Mouse (Mus musculus): ENCODE data around the gene Amz1.

- no peak for TF ChIP-seq EP300 (IDR thresholded peaks at IDR 0.05)
- TF ChIP-seq CTCF (IDR thresholded peaks at IDR 0.05), result no peak
These were observed 12.2 kb downstream of the Amz1 start for GRCm38 (mm10) chr5:140736166-140736565.

All from lung, postnatal 0 days (tissue).